Mouse (Mus musculus) liver, embryonic 14.5 days (tissue): ENCODE data around the gene CN725425. TPM values are rescaled to one million over a fixed set of nuclear protein-coding genes. Genes with fewer than 3 reads are reported as not detected.

Source experiments
- ATAC-seq: fragments of 200-750 bp; cut with Nextera tagmentation; 2 replicates; pipeline ENCODE4 v1.8.0; 2017; ENCODE audit warnings: moderate number of reproducible peaks, mild to moderate bottlenecking, moderate library complexity; ENCODE audit not compliant: insufficient read depth
- DNase-seq, 3 experiments: peaks; one replicate each; pipeline ENCODE4 v3.0.0-alpha.2; 2012 to 2013; ENCODE audit warnings: low read depth in 3 of 3, low spot score in 3 of 3
- H3K27ac ChIP-seq: fragments of 300-500 bp; sonication (generic); 2 replicates; pipeline ENCODE4 v1.5.1; 2014; ENCODE audit warnings: moderate library complexity, mild to moderate bottlenecking, control low read depth, inconsistent platforms
- H3K27me3 ChIP-seq: fragments of 300-500 bp; sonication (generic); 2 replicates; pipeline ENCODE4 v1.6.1; 2014; ENCODE audit warnings: mild to moderate bottlenecking, low read length, moderate library complexity; ENCODE audit not compliant: control insufficient read depth, insufficient read depth
- H3K36me3 ChIP-seq: fragments of 300-500 bp; sonication (generic); replicated peaks from 2 replicates; pipeline ENCODE4 v1.6.1; 2014; ENCODE audit warnings: low read depth; ENCODE audit not compliant: control insufficient read depth, insufficient read depth
- H3K4me1 ChIP-seq, 2 experiments: fragments of 200-500 bp in 1 of 2; fragments of 300-500 bp in 1 of 2; sonication (generic) in 1 of 2; replicated peaks; 2 replicates each; pipeline ENCODE4 v1.6.1; 2012 to 2014; ENCODE audit warnings: antibody characterized with exemption in 1 of 2, inconsistent platforms in 1 of 2, low read length in 1 of 2; ENCODE audit not compliant: control insufficient read depth in 2 of 2, insufficient read depth in 2 of 2
- H3K4me2 ChIP-seq: fragments of 300-500 bp; sonication (generic); 2 replicates; pipeline ENCODE4 v1.6.1; 2014; ENCODE audit warnings: low read depth, mild to moderate bottlenecking, control low read depth, moderate library complexity
- H3K4me3 ChIP-seq, 2 experiments: fragments of 200-500 bp in 1 of 2; fragments of 300-500 bp in 1 of 2; sonication (generic) in 1 of 2; 2 replicates each; pipeline ENCODE4 v1.5.1; 2012 to 2014; ENCODE audit warnings: low read depth in 2 of 2, low read length in 2 of 2, mild to moderate bottlenecking in 2 of 2, control low read depth in 1 of 2, inconsistent platforms in 1 of 2, moderate library complexity in 1 of 2; ENCODE audit not compliant: insufficient read depth in 1 of 2
- H3K9ac ChIP-seq: fragments of 300-500 bp; sonication (generic); replicated peaks from 2 replicates; pipeline ENCODE4 v1.6.1; 2014; ENCODE audit warnings: mild to moderate bottlenecking, control low read depth, moderate library complexity
- H3K9me3 ChIP-seq: fragments of 300-500 bp; sonication (generic); 2 replicates; pipeline ENCODE4 v1.6.1; 2016; ENCODE audit warnings: low read length, mixed read lengths; ENCODE audit not compliant: control insufficient read depth
- CTCF ChIP-seq: IDR thresholded peaks from 2 replicates; pipeline ENCODE4 v1.5.1; 2016; ENCODE audit warnings: antibody characterized with exemption, low read depth, control low read depth
- EP300 ChIP-seq: IDR thresholded peaks from 2 replicates; pipeline ENCODE4 v1.6.1; 2016; ENCODE audit warnings: antibody characterized with exemption, low read depth
- WGBS: fragments of 180-500 bp; shearing (Covaris S2); extraction: QIAGEN DNeasy Blood & Tissue Kit; methylation state at CpG from one replicate; pipeline ENCODE4 v1.1.7; 2014; ENCODE audit not compliant: insufficient replicate concordance; 5-methylcytosine and 5-hydroxymethylcytosine counted together
- polyA plus RNA-seq, 2 experiments: library from polyadenylated mRNA; depleted of rRNA in 1 of 2; stranded (reverse) in 1 of 2; unstranded in 1 of 2; fragments of >200 nt; fragmentation: Nextera tagmentation in 1 of 2; extraction: Ambion mirVana in 1 of 2; gene quantifications; 2 replicates each; pipeline versions ENCODE4 v1.2.1 to v1.2.3; 2012 to 2014

The CN725425 gene
- polyA plus RNA-seq, 2 experiments: 0.02 to 0.05 TPM

- no peaks in the 10 kb centered on the region for H3K36me3 ChIP-seq
- no peaks in the 10 kb centered on the region for H3K9me3 ChIP-seq
- TF ChIP-seq CTCF: no peak
- TF ChIP-seq EP300: no peak
- H3K4me3 ChIP-seq: no peak overlapping the region
- H3K9ac ChIP-seq: no peak overlapping the region
- DNase-seq: no peak
- no peak overlapping the region for H3K27ac ChIP-seq
- no peak overlapping the region for H3K4me2 ChIP-seq
- no peaks in the 10 kb centered on the region for H3K27me3 ChIP-seq
- ATAC-seq: no peak
- 67% methylated on average over 11 of the region's 11 CpGs for WGBS
- no peaks in the 10 kb centered on the region for H3K4me1 ChIP-seq
Observed at GRCm38 (mm10) chr15:91299319-91299835, 100.1 kb downstream of the CN725425 start.

- no peaks in the 10 kb centered on the region for H3K9me3 ChIP-seq
- DNase-seq: peak; percentile 11 to 22 (median 18)
- no peak overlapping the region for H3K9ac ChIP-seq
- no peak overlapping the region for H3K27ac ChIP-seq
- 12% methylated on average over 3 of the region's 3 CpGs for WGBS
- no peak overlapping the region for H3K4me3 ChIP-seq
- ATAC-seq: no peak
- TF ChIP-seq CTCF (peak; percentile 80), EP300 (no peak)
- no peaks in the 10 kb centered on the region for H3K36me3 ChIP-seq
- H3K27me3 ChIP-seq: no peaks in the 10 kb centered on the region
- no peaks in the 10 kb centered on the region for H3K4me1 ChIP-seq
- no peak overlapping the region for H3K4me2 ChIP-seq
Observed at GRCm38 (mm10) chr15:91301366-91301765, 102.1 kb downstream of the CN725425 start.

- H3K9ac ChIP-seq: no peak overlapping the region
- peak; percentile 50; the same call in 1 of the 2 replicates for TF ChIP-seq CTCF
- TF ChIP-seq EP300: no peak
- H3K27me3 ChIP-seq: no peaks in the 10 kb centered on the region
- no peak overlapping the region for H3K4me2 ChIP-seq
- no peaks in the 10 kb centered on the region for H3K9me3 ChIP-seq
- no peak overlapping the region for H3K27ac ChIP-seq
- no peaks in the 10 kb centered on the region for H3K4me1 ChIP-seq
- no peaks in the 10 kb centered on the region for H3K36me3 ChIP-seq
- WGBS: 29% methylated on average over 7 of the region's 7 CpGs
- no peak overlapping the region for H3K4me3 ChIP-seq
- ATAC-seq (0 out of 2 replicates have a peak, but pooled peaks have one; percentile 41), DNase-seq (peak; percentile 10 to 46 (median 19))
Observed at GRCm38 (mm10) chr15:91304296-91304852, 105.1 kb downstream of the CN725425 start.

Other genes starting within 250 kb of the CN725425 start
- gene Kif21a, start 149.5 kb upstream of the CN725425 start, polyA plus RNA-seq (2012; rRNA removed): 2.1 and 3.0 TPM in 2 replicates
- gene Kif21a, start 149.5 kb upstream of the CN725425 start, polyA plus RNA-seq (2014; fragmentation: Nextera tagmentation; extraction: Ambion mirVana): 1.8 and 1.9 TPM in 2 replicates
- gene Abcd2, start 7.7 kb upstream of the CN725425 start, polyA plus RNA-seq (2012; rRNA removed): 0.87 and 1.1 TPM in 2 replicates
- 2.5 and 3.3 TPM in 2 replicates for gene Abcd2, start 7.7 kb upstream of the CN725425 start, polyA plus RNA-seq (2014; fragmentation: Nextera tagmentation; extraction: Ambion mirVana)